Mouse (Mus musculus) gastrocnemius, adult 18-20 months (tissue): Measurements from ENCODE around the gene Ntn1. TPM values are rescaled to one million over a fixed set of nuclear protein-coding genes. Genes with fewer than 3 reads are reported as not detected.

Experiments used
- DNase-seq: peaks from one replicate; pipeline ENCODE4 v3.0.0; 2021; ENCODE audit warnings: low spot score
- long read RNA-seq, 2 experiments: library from polyadenylated mRNA; stranded (forward); transcript quantifications; one replicate each; pipeline ENCODE4 v2.0.0; 2021
- total RNA-seq, 2 experiments: library from RNA; stranded (reverse); gene quantifications; 2 replicates each; pipeline ENCODE4 v1.2.3; 2021

The Ntn1 gene
- 1 to 10 TPM; 3.4 to 7.0 TPM for total RNA-seq
- long read RNA-seq, experiment 1, full-length matches to known transcripts, result 1 of 1 reads
- long read RNA-seq, experiment 1, partial matches to known transcripts, result 0 of 1 reads
- long read RNA-seq, experiment 1, other reads (novel, unspliced or antisense), result 0 of 1 reads
- long read RNA-seq, experiment 2, full-length matches to known transcripts, result 2 of 5 reads
- long read RNA-seq, experiment 2, partial matches to known transcripts, result 0 of 5 reads
- long read RNA-seq, experiment 2, other reads (novel, unspliced or antisense), result 3 of 5 reads

DNA sequence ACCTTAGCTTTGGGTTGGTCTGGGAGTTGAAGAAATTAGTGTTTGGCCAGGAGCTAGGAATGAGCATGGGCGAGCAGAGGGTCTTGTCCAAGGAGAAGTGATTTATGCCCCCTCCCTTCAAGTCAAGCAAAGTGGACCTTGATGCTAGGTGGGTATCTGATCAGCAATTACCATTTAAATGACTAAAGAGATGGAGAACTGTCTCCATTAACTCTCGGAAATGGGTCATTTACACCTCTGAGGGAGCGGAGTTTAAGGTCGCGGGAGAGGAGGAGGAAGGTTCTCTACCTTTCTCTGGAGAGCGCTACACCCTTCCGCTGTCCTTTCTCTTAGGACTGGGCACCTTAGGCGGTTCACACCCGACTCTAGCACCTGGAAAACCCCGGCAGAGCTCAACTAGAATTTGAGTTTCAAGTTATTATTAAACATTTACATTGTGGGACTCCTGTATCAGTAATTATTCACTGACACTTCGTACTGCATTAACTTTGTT is at the start of gene Ntn1:
Ntn1 (minus strand) TSS at position 97 of the 493 bp plus-strand sequence.
- DNase-seq, result no peak

GRCm38 (mm10) chr11:68448356-68448755 is 47.7 kb upstream of the Ntn1 start:
- no peak for DNase-seq

DNA sequence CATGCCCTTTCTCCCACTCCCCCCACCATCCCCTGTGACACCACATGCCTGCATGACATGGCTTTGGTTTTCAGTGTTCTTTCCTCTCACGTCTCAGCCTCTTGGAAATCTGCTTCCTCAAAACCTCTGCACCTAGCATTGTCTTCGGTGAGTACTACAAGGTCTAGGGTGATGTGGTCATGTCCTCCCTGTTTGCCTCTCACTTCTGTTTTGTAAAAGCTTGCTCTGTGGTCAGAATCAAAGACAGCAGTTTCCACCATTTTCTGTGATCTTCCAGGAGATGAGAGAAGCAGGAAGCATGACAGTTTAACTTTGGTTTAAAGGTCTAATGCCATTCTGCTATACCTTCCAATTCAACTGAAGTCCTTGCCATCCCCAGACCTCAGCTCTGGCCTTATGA is 46.6 kb upstream of the Ntn1 start:
- DNase-seq, result no peak

- DNase-seq, result no peak
These were observed 45.9 kb upstream of the Ntn1 start for GRCm38 (mm10) chr11:68446547-68446946.

DNA sequence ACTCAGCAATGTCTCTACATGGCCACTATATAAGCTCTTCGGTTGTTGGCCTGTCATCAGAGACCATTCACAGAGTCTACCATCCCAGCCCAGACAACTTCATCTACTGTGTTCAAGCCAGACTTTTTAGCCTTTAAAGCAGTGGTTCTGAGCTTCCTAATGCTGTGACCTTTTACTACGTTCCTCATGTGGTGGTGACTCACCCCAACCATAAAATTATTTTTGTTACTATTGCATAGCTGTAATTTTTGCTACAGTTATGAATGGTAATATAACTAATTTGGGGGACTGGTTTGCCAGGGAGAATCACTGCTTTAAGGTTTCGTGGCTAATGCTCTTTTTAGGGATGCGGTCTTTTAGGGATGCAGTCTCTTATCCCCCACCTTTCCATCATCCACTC is 45.3 kb upstream of the Ntn1 start:
- DNase-seq, result no peak

- no peak for DNase-seq
These were observed 42.5 kb upstream of the Ntn1 start for GRCm38 (mm10) chr11:68442983-68443638.

DNA sequence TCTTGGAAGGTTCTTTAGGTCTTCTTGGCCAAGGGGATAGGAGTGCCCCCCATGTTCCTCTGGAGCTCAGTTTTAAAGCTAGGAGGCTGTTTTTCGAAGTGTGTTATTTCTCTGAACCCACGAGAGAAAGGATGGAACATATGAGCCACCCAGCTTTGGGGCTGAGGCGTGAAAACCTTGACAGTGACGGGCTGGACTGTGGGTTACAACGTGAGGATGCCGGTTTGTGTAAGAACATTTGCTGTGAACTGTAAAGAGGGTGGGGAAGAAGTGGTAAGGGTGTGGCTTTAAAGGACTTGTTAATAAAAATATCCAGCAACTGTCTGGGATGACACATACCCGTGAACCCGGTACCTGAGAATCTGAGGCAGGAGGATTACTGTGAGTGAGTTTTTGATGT is 41.7 kb upstream of the Ntn1 start:
- DNase-seq, result no peak

- DNase-seq, result no peak
These were observed 40.3 kb upstream of the Ntn1 start for GRCm38 (mm10) chr11:68440965-68441364.

DNA sequence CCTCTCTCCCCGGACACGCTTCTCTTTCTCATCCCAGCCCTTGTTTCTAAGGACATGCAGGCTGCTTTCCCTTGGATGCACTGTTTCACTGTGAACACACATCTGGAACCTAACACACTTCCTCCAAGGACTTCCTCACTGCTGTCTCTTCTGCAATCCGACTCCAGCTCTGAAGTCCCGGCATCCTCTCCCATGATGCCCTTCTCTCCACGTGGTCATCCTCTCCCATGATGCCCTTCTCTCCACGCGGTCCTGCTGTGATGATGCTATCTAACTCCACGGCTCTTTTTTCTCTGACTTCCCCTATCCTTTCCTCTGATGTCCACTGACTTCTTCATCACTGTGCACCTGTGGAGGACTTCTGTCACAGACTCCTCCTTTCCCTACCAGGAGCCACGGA is 39.5 kb upstream of the Ntn1 start:
- DNase-seq, result no peak

DNA sequence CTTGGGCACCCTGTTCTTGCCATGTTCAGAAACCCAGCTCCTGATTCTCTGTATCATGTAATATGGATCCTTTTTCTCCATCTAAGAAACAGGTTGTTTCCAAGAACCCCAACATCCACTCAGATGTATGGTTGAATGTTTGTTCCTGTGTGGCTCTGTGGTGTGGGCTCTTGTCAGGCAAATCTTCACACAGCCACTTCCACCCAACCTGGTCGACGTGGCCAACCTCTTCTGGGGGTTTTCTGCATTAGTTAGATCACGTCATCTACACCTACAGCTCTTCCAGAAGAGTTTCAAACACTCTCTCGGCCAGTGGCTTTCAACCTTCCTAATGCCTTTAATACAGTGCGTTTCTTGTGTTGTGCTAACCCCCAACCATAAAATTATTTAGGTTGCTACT is 35.8 kb upstream of the Ntn1 start:
- no peak for DNase-seq

DNA sequence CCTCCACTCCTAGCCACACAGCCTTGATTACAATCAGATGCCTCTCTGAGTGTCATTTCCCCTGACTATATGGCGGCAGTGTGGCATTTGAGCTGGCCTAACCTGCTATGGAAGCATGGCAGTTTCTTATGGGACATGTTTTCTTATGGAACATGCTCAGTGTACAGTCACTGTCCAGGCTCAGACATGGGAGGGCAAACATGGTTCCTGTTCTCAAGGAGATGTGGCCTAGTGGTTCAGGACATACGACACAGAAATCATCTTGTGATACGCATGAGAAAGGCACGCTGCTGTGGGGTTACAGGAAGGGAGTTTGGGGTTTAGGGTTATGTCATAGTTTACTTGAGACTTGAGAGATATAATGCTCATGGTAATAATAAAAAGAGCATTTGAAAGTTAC is 35.0 kb upstream of the Ntn1 start:
- DNase-seq, result no peak

DNA sequence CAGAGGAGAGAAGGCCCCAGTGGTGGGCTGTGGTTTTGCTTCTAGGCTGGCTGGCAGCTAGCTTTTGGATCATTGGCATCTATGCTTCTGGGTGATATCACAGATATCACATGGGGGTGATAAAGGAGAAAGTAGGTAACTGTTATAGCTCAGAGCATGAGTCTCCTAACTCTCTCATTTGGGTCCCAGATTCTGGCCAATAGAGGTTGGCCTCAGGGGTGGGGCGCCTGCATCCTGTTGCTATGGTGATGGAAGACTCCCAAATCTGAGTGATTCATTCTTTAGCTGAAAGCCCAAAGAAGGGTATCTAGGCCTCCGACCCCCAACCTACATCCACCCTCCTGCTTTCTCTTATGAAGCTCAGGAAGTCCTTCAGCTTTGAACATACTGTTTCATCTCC is 34.1 kb upstream of the Ntn1 start:
- no peak for DNase-seq

GRCm38 (mm10) chr11:68433534-68433933 is 32.9 kb upstream of the Ntn1 start:
- DNase-seq, result no peak

DNA sequence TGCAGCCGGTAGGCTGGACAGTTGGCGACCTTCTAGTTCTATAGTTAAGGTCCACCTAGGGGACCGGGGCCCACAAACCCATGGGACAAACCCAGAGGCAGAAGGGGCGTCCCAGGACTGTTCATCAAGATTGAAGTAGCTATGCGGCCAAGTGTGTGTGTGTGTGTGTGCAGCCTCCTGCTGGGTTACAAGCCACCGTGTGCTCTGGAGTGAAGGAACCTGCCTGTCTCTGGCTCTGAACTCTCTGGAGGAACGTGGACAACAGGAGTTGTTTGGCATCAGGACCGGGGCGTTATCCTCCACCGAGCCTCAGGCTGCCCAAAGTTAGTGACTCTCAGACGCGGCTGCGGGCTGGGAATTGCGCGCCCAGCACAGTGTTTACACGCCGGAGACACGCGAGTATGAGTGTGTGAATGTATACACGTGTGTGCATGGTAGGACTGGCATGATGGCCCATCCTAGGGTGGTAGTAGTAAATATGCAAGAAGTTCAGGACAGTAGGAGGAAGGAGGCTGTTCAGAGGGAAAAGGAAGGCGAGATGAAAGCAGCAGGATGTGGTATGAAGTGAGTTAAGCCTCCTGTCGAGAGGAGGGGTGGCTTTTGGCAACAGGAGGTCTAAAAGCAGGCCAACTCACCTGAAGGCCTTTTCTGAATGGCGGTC is 31.9 kb upstream of the Ntn1 start:
- DNase-seq, result no peak

DNA sequence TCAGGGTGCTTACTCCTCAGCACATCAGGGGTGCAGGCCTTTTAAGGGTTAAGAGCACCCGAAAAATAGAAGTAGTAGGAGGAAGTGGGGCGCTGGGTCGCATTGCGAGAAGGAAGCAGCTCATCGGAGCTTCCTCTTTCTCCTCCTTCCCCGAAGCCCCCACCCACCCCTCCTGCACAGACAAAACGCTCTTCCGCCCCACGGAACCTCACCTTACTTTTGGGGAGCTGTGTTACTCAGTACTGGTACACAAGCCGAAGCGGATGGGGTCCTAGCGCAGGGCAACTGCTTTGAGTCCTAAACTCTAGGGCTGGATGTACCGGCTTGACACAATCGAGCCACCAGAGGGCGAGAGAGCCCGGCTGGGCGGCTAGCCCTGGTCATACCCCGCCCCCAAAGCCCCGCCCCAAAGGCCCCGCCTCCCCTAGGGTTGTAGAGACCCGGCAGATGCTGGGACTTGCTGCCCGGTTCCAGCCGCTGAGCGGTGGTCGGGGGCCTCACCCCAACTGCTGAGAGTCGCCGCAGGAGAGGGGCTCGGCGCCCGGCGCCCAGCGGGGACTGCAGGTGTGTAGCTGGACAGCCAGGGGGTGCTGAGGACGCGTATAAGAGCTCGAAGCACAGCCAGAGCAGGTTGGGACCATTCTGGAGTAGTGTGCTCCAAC is 31.2 kb upstream of the Ntn1 start, which contains the start of gene Pik3r5:
Pik3r5 (plus strand) TSS at position 423 of the 662 bp plus-strand sequence.
- DNase-seq, result peak; percentile 64

- no peak for DNase-seq
These were observed 30.0 kb upstream of the Ntn1 start for GRCm38 (mm10) chr11:68430662-68431061.

- no peak for DNase-seq
These were observed 26.5 kb upstream of the Ntn1 start for GRCm38 (mm10) chr11:68427083-68427570.

DNA sequence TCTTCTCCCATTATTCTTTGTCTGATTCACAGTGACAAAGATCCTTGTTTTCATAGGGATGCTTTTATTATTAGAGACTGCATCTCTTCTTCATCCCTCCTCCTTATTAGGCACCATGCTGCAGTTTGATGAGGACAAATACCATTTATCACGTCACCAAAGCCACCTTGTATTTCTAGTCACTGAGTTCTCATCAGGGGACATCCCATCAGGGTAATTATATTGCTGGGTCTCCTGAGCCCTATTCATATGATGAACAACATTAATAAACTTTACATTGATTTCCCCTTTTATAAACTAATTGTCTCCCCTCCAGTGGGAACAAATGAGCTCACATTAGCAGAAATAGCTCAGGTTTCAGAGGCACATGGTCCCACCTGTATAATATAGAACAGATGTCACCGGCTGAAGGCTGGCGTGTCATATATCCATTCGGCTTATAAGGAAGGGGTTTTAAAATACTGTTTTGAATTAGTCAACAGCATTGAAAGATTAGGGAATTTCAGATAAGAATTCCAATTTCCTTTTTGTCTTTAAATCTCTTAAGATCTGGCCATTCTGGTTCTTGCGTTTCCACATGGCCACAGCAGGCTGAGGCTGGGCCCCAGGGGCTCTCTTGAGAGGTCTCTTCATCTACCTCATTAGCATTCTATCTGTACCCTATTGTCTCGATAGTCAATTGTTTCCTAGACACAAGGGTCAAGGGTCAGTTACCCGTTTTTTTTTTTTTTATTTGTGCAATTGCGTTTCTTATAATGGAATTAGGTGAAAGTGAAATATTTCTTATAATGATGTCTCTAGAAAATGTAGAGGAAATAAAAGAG is 25.1 kb upstream of the Ntn1 start:
- DNase-seq, result no peak

- DNase-seq, result peak; percentile 18
These were observed 17.2 kb upstream of the Ntn1 start for GRCm38 (mm10) chr11:68417831-68418230.

DNA sequence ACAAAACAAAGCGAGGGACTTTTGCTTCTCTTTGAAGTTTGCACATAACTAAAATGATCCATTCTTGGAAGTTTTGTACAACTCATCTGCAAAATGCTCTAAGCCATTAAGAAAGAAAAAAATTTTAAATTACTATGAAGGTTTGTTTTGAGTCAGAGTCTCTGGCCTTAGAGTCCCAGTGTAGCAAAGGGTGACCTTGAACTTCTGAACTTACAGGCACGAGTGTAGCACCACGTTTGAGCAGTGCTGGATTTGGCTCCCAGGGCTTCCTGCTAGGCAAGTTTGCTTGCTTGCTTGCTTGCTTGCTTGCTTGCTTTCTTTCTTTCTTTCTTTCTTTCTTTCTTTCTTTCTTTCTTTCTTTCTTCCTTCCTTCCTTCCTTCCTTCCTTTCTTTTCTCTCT is 16.4 kb upstream of the Ntn1 start:
- DNase-seq, result no peak

GRCm38 (mm10) chr11:68408127-68408526 is 7.5 kb upstream of the Ntn1 start:
- peak; percentile 87 for DNase-seq
